Mouse (Mus musculus) G1E (cell line): ENCODE measurements at regions not wholly inside any gene's neighbourhood (a gene's known extent, or its start where the extent isn't known, plus 50 kb on each side); places are given as distances from the start of the nearest gene placed in this dataset.

Experiments used
- ATAC-seq: 2 replicates; pipeline ENCODE4 v1.8.0; 2016; ENCODE audit warnings: mild to moderate bottlenecking; ENCODE audit not compliant: insufficient number of reproducible peaks, poor library complexity, low FRiP score, severe bottlenecking; ENCODE audit errors: extremely low read depth
- DNase-seq: peaks from one replicate; pipeline ENCODE4 v3.0.0; 2012; ENCODE audit warnings: low spot score
- H3K27me3 ChIP-seq: 2 replicates; pipeline ENCODE4 v1.6.1; 2012; ENCODE audit warnings: mild to moderate bottlenecking, low read length, inconsistent platforms; ENCODE audit not compliant: insufficient read depth
- H3K36me3 ChIP-seq: replicated peaks from 2 replicates; pipeline ENCODE3; 2012; ENCODE audit warnings: mild to moderate bottlenecking, inconsistent platforms
- H3K4me1 ChIP-seq: 2 replicates; pipeline ENCODE4 v1.6.1; 2012; ENCODE audit warnings: low read depth, low read length, inconsistent platforms, mixed read lengths; ENCODE audit not compliant: insufficient read depth
- H3K4me3 ChIP-seq: 2 replicates; pipeline ENCODE4 v1.5.1; 2012; ENCODE audit warnings: low read depth, mild to moderate bottlenecking, inconsistent platforms, low read length, moderate library complexity, mixed read lengths
- H3K9me3 ChIP-seq: replicated peaks from 2 replicates; pipeline ENCODE4 v1.6.1; 2012; ENCODE audit warnings: inconsistent platforms
- CTCF ChIP-seq: IDR thresholded peaks from 2 replicates; pipeline ENCODE4 v1.5.1; 2012; ENCODE audit warnings: low read depth, low read length, inconsistent platforms, mixed read lengths
- GATA1 ChIP-seq: IDR thresholded peaks from 2 replicates; pipeline ENCODE4 v1.6.1; 2012; ENCODE audit warnings: borderline replicate concordance, low read length, inconsistent platforms, mixed read lengths
- GATA2 ChIP-seq: IDR thresholded peaks from 2 replicates; pipeline ENCODE4 v1.6.1; 2012; ENCODE audit warnings: low read depth, low read length, inconsistent platforms, borderline replicate concordance
- POLR2AphosphoS5 ChIP-seq: IDR thresholded peaks from 2 replicates; pipeline ENCODE4 v1.6.1; 2012; ENCODE audit warnings: low read depth, low read length, inconsistent platforms; ENCODE audit not compliant: insufficient replicate concordance
- TAL1 ChIP-seq: conservative IDR thresholded peaks from 2 replicates; pipeline ENCODE4 v1.6.1; 2012; ENCODE audit warnings: low read depth, low read length, inconsistent platforms, mixed read lengths

- Histone ChIP-seq H3K9me3 (peaks cover 62% of the 10 kb centered on the region), H3K36me3 (no peaks in the 10 kb centered on the region)
These were observed 57.4 kb upstream of the Ipo5 start for GRCm38 (mm10) chr14:120853643-120854042.

GRCm38 (mm10) chr14:120854559-120854958, 56.5 kb upstream of the Ipo5 start:
- DNase-seq (no peak), ATAC-seq (no peak)

More at GRCm38 (mm10) chr14:120853643-120854042, 57.4 kb upstream of the Ipo5 start:
- Histone ChIP-seq H3K4me3 (no peak overlapping the region), H3K27me3 (no peaks in the 10 kb centered on the region; the same call in 1 of the 2 replicates), H3K4me1 (no peaks in the 10 kb centered on the region)
- no peak for ATAC-seq
- TF ChIP-seq POLR2AphosphoS5 (no peak), TAL1 (no peak), GATA1 (no peak), CTCF (no peak), GATA2 (no peak)
- no peak for DNase-seq

DNA sequence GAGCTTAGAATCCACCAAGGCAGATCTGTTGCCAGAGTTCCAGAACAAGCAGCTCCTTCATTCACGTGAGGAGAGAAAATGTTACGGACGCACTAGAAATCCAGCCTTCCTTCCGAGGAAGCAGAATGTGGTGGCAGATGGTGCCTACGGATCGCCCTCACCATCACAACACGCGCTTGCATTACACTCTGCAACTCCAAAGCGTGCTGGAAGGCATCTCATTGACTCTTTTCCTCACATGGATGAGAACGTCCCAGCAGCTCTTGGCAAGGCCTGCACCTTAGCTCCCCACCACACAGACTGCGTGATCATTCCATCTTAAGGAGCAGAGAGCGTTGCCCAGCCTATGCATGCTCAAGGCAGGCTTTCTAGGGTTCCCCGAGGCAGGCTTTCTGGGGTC, 55.8 kb upstream of the Ipo5 start:
- no peaks in the 10 kb centered on the region for H3K36me3 ChIP-seq

More at GRCm38 (mm10) chr14:120854559-120854958, 56.5 kb upstream of the Ipo5 start:
- Histone ChIP-seq H3K9me3 (peaks cover 64% of the 10 kb centered on the region), H3K4me1 (no peaks in the 10 kb centered on the region), H3K36me3 (no peaks in the 10 kb centered on the region), H3K4me3 (no peak overlapping the region), H3K27me3 (no peaks in the 10 kb centered on the region; the same call in 1 of the 2 replicates)
- TF ChIP-seq GATA1 (no peak), CTCF (no peak), GATA2 (no peak), TAL1 (no peak), POLR2AphosphoS5 (no peak)

More for the DNA sequence above, 55.8 kb upstream of the Ipo5 start:
- Histone ChIP-seq H3K27me3 (no peaks in the 10 kb centered on the region; the same call in 1 of the 2 replicates), H3K9me3 (peaks cover 65% of the 10 kb centered on the region), H3K4me3 (no peak overlapping the region), H3K4me1 (no peaks in the 10 kb centered on the region)
- DNase-seq (no peak), ATAC-seq (no peak)
- TF ChIP-seq CTCF (no peak), GATA1 (no peak), POLR2AphosphoS5 (no peak), TAL1 (no peak)
